Mouse (Mus musculus): ENCODE measurements around the gene Tmem59l. TPM values are rescaled to one million over a fixed set of nuclear protein-coding genes. Genes with fewer than 3 reads are reported as not detected.

Gene Tmem59l
- 6.5 and 6.6 TPM in 2 replicates for polyA plus RNA-seq (2015; fragmentation: Nextera tagmentation; extraction: Ambion mirVana)

- Histone ChIP-seq H3K27me3 (peaks cover 85% of the 10 kb centered on the region), H3K27ac (peak within 1 kb of the TSS; percentile 97), H3K36me3 (no peaks in the 10 kb centered on the region), H3K4me2 (peak within 1 kb of the TSS; percentile 82), H3K9ac (peak within 1 kb of the TSS; percentile 8; the same call in 1 of the 2 replicates), H3K4me3 (peak within 1 kb of the TSS; percentile 13), H3K4me1 (peaks cover 67% of the 10 kb centered on the region), H3K9me3 (no peaks in the 10 kb centered on the region)
- no peak for ATAC-seq (ENCODE audit: borderline replicate concordance, extremely low read depth, low FRiP score, low TSS enrichment)
- WGBS, result 6% methylated on average over 33 of the region's 33 CpGs
These were observed at the start of gene Tmem59l for GRCm38 (mm10) chr8:70486941-70487520. Gene Tmem59l (minus strand): TSS chr8:70487358.

GRCm38 (mm10) chr8:70535701-70536100 is 48.5 kb upstream of the Tmem59l start:
- no peak for ATAC-seq (ENCODE audit: borderline replicate concordance, extremely low read depth, low FRiP score, low TSS enrichment)
- Histone ChIP-seq H3K27me3 (no peaks in the 10 kb centered on the region), H3K4me1 (peaks cover 13% of the 10 kb centered on the region), H3K9me3 (no peaks in the 10 kb centered on the region), H3K9ac (no peak overlapping the region), H3K36me3 (peaks cover 55% of the 10 kb centered on the region), H3K27ac (no peak overlapping the region), H3K4me2 (no peak overlapping the region), H3K4me3 (no peak overlapping the region)
- WGBS, result 76% methylated on average over 2 of the region's 2 CpGs

DNA sequence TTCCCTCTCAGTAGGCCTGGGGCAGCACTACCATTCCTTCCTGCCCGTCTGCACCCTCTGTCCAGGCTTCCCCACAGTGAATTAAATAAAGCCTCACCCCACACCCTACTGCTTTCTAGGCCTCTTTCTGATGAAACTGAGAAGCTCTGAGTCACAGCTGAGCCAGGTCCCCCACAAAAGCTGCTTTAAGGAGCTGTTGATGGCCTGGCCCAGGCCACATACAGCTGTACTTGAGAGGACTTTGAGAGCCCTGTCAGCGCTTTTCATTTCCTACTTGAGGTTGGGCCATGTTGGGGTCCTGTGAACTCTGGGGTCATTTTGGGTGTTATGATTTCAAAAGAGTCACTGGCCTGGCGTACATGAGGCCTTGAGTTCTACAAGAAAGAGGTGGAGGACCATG is 48.1 kb upstream of the Tmem59l start:
- H3K27ac ChIP-seq, result no peak overlapping the region
- no peaks in the 10 kb centered on the region for H3K9me3 ChIP-seq
- WGBS, result 80% methylated on average over 3 of the region's 3 CpGs
- peaks cover 9% of the 10 kb centered on the region for H3K4me1 ChIP-seq
- H3K4me3 ChIP-seq, result no peak overlapping the region
- H3K27me3 ChIP-seq, result no peaks in the 10 kb centered on the region
- no peak overlapping the region for H3K4me2 ChIP-seq
- ATAC-seq (ENCODE audit: borderline replicate concordance, extremely low read depth, low FRiP score, low TSS enrichment), result no peak
- H3K36me3 ChIP-seq, result peaks cover 59% of the 10 kb centered on the region
- H3K9ac ChIP-seq, result no peak overlapping the region

DNA sequence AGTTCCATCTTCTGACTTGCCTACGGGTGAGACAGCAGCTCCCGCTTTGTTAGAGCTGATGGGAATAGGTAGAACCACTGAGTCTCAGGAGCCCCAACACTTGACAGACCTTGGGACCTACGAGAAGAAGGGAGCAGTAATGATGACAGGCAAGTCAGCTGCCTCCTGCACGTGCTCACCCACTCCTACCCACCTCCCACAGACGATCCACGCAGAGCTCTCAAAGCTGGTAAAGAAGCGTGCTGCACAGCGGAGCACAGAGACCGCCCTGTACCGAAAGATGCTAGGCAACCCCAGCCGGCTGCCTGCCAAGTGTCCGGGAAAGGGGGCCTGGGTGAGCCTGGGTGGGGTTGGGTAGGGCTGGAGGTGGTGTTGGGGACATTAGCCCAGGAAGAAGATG is 47.1 kb upstream of the Tmem59l start:
- no peak overlapping the region for H3K4me2 ChIP-seq
- H3K27ac ChIP-seq, result no peak overlapping the region
- H3K4me3 ChIP-seq, result no peak overlapping the region
- peaks cover 13% of the 10 kb centered on the region for H3K4me1 ChIP-seq
- H3K9me3 ChIP-seq, result no peaks in the 10 kb centered on the region
- WGBS, result 90% methylated on average over 12 of the region's 12 CpGs
- H3K36me3 ChIP-seq, result peaks cover 68% of the 10 kb centered on the region
- ATAC-seq (ENCODE audit: borderline replicate concordance, extremely low read depth, low FRiP score, low TSS enrichment), result no peak
- H3K27me3 ChIP-seq, result no peaks in the 10 kb centered on the region
- no peak overlapping the region for H3K9ac ChIP-seq

DNA sequence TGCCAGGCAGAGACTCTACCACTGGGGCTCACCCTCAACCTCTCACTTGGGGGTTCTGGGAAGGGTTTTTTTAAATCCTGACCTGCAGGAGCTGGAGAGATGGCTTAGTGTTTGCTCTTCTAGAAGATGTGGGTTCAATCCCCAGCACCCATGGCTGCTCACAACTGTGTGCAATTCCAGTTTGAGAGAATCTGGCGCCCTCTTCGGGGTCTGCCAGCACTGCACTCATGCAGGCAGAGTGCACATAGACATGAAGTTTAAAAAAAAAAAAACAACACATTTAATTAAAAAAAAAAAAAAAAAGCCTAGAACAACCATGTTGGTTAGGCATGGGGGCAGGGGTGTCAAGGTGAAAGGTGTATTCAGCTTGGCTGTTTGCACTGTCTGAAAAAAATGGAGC is 43.2 kb upstream of the Tmem59l start:
- no peak overlapping the region for H3K4me2 ChIP-seq

GRCm38 (mm10) chr8:70529741-70530161 is 42.6 kb upstream of the Tmem59l start:
- no peak for ATAC-seq (ENCODE audit: borderline replicate concordance, extremely low read depth, low FRiP score, low TSS enrichment)
- Histone ChIP-seq H3K27ac (no peak overlapping the region), H3K4me2 (no peak overlapping the region), H3K9me3 (no peaks in the 10 kb centered on the region), H3K27me3 (no peaks in the 10 kb centered on the region), H3K36me3 (peaks cover 53% of the 10 kb centered on the region), H3K4me1 (peaks cover 27% of the 10 kb centered on the region), H3K4me3 (no peak overlapping the region), H3K9ac (no peak overlapping the region)
- WGBS, result 91% methylated on average over 3 of the region's 3 CpGs

More for the DNA sequence above, 43.2 kb upstream of the Tmem59l start:
- no peak for ATAC-seq (ENCODE audit: borderline replicate concordance, extremely low read depth, low FRiP score, low TSS enrichment)
- Histone ChIP-seq H3K9me3 (no peaks in the 10 kb centered on the region), H3K27ac (no peak overlapping the region), H3K4me3 (no peak overlapping the region), H3K27me3 (no peaks in the 10 kb centered on the region), H3K9ac (no peak overlapping the region), H3K36me3 (peaks cover 58% of the 10 kb centered on the region), H3K4me1 (peaks cover 27% of the 10 kb centered on the region)
- 90% methylated on average over 2 of the region's 2 CpGs for WGBS

DNA sequence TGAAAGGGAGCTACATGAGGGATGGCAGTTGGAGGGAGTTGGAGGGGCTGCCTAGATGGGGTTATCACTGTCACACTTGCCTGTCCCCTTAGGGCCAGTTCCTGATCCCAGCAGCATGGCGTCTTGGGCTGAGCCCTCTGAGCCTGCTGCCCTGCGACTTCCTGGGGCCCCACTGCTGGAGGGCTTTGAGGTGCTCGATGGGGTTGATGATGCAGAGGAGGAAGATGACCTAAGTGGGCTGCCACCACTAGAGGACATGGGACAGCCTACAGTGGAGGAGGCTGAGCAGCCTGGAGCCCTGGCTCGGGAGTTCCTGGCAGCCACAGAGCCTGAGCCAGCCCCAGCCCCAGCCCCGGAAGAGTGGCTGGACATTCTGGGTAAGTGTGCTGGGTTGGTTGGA is 42.1 kb upstream of the Tmem59l start:
- ATAC-seq (ENCODE audit: borderline replicate concordance, extremely low read depth, low FRiP score, low TSS enrichment), result no peak
- Histone ChIP-seq H3K36me3 (peaks cover 48% of the 10 kb centered on the region), H3K4me2 (no peak overlapping the region), H3K9ac (no peak overlapping the region), H3K27me3 (no peaks in the 10 kb centered on the region), H3K9me3 (no peaks in the 10 kb centered on the region), H3K27ac (no peak overlapping the region), H3K4me1 (peaks cover 27% of the 10 kb centered on the region), H3K4me3 (no peak overlapping the region)
- WGBS, result 78% methylated on average over 5 of the region's 5 CpGs

DNA sequence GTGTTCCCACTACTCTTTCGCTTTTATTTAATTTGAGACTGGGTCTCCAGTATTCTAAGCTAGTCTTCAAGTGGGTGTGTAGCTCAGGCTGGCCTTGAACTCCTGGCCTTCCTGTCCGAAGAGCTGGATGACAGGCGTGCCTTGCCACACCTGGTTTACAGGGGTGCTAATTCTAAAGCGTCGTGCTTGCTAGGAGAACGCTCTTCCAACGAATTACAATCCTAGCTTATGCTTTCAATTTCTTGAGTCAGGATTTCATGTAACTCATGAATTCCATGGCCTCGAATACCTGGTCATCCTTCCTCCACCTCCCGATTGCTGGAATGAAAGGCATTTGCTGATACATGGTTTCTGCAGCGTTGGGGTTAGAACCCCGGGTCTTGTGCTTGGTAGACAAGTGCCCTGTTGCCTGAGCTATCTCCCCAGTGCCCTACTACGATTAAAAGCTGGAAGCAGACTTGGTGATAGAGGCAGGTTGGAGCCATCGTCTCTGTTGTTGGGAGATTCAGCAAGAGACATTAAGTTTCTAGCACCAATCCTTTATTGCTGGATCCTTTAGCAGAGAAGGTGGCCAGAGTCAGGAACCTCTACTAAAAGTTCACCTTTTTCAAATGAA is 41.1 kb upstream of the Tmem59l start:
- Histone ChIP-seq H3K9ac (peak overlapping the region; percentile 96), H3K9me3 (no peaks in the 10 kb centered on the region), H3K4me1 (peaks cover 32% of the 10 kb centered on the region), H3K27ac (peak overlapping the region; percentile 89; the same call in 1 of the 2 replicates), H3K36me3 (peaks cover 39% of the 10 kb centered on the region), H3K4me3 (peak overlapping the region; percentile 88), H3K4me2 (peak overlapping the region; percentile 75), H3K27me3 (no peaks in the 10 kb centered on the region)
- 20% methylated on average over 13 of the region's 13 CpGs for WGBS
- no peak for ATAC-seq (ENCODE audit: borderline replicate concordance, extremely low read depth, low FRiP score, low TSS enrichment)

GRCm38 (mm10) chr8:70527512-70528181 is 40.5 kb upstream of the Tmem59l start, which contains the start of the genes Fkbp8 and Kxd1:
Gene Fkbp8 (plus strand): TSS chr8:70527724.
Gene Kxd1 (minus strand): TSS chr8:70527956.
- Histone ChIP-seq H3K4me1 (peaks cover 33% of the 10 kb centered on the region), H3K36me3 (peaks cover 33% of the 10 kb centered on the region), H3K9ac (peak within 1 kb of the TSS; percentile 96), H3K27ac (peak within 1 kb of the TSS; percentile 89), H3K4me2 (peak within 1 kb of the TSS; percentile 75), H3K9me3 (no peaks in the 10 kb centered on the region), H3K27me3 (no peaks in the 10 kb centered on the region), H3K4me3 (peak within 1 kb of the TSS; percentile 88)
- peak; percentile 88 for ATAC-seq (ENCODE audit: borderline replicate concordance, extremely low read depth, low FRiP score, low TSS enrichment)
- 0% methylated on average over 44 of the region's 61 CpGs for WGBS

GRCm38 (mm10) chr8:70527111-70527511 is 40.0 kb upstream of the Tmem59l start:
- Histone ChIP-seq H3K9me3 (no peaks in the 10 kb centered on the region), H3K4me3 (peak overlapping the region; percentile 88), H3K4me2 (peak overlapping the region; percentile 75), H3K27ac (peak overlapping the region; percentile 54; the same call in 1 of the 2 replicates), H3K36me3 (peaks cover 27% of the 10 kb centered on the region), H3K27me3 (no peaks in the 10 kb centered on the region), H3K4me1 (peaks cover 38% of the 10 kb centered on the region), H3K9ac (peak overlapping the region; percentile 96)
- WGBS, result 1% methylated on average over 8 of the region's 8 CpGs
- ATAC-seq (ENCODE audit: borderline replicate concordance, extremely low read depth, low FRiP score, low TSS enrichment), result no peak

DNA sequence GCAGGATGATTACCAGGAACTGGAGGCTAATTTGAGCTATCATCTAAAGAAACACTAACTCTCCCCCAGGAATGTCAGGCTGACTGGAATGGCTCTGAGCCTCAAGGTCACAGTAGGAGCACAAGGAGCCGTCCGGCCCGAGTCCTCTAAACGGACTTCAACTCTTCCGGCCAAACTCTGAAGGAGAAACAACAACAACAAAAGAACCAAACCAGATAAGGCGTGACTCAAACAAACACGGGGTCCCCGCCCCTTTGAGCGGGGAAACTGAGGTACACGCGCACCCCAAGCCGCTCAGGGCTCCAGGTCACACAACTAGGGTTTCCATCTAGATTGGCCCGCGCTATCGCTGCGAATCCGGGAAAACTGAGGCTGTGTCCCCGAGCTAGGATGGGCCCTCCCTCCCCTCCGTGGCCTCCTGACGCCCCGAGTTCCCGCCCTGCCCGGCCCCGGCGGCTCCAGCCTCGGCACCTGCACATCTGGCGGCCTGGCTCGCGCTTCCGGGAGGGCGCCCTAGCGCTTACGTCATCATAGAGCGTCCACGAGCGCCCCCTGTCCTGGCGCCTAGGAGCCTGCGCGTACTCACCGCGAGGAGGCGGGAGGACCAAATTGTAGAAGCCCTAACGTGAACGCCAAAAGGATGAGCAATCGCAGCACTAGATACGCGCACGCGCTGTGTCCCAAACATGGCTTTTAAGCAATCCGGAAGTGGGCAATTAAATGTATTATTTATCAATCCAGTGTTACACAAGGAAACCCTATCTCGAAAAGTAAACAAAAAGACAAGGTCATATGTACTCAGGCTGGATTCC is 35.6 kb upstream of the Tmem59l start:
- peak overlapping the region; percentile 85 for H3K27ac ChIP-seq
- H3K9ac ChIP-seq, result peak overlapping the region; percentile 79
- peak overlapping the region; percentile 81 for H3K4me3 ChIP-seq
- WGBS, result under 1% methylated on average over 50 of the region's 51 CpGs
- peaks cover 23% of the 10 kb centered on the region for H3K4me1 ChIP-seq
- ATAC-seq (ENCODE audit: borderline replicate concordance, extremely low read depth, low FRiP score, low TSS enrichment), result peak; percentile 85
- peak overlapping the region; percentile 78 for H3K4me2 ChIP-seq
- H3K27me3 ChIP-seq, result no peaks in the 10 kb centered on the region
- H3K9me3 ChIP-seq, result no peaks in the 10 kb centered on the region
- H3K36me3 ChIP-seq, result no peaks in the 10 kb centered on the region

Measured in lung, embryonic 15.5 days (tissue).